Comparison of ENCODE assay signal across 12 mouse cellular contexts in genomic region chr7:27371715-27372462, GRCm38 (mm10). TPM values are rescaled to one million over a fixed set of nuclear protein-coding genes. Genes with fewer than 3 reads are reported as not detected.
A peak's percentile ranks its signal among the peaks of the same experiment; 100 is the strongest.
DNase-seq lines count a peak whose midpoint lies in the region; ATAC-seq lines count a peak whose summit lies in the region.
"Had no signal": no experiment of that assay in that cellular context is flagged by ENCODE, and none has a peak within 500 bp of the region (broad histone marks: within the 10 kb centered on the region; RNA-seq: fewer than 3 reads in every experiment).

No protein-coding gene starts in this region.

- H3K36me3 ChIP-seq in kidney, embryonic 16.5 days (ENCODE audit: insufficient read depth, low read length) = no peaks in the 10 kb centered on the region
- H3K36me3 ChIP-seq in forebrain, embryonic 15.5 days = peaks cover 7% of the 10 kb centered on the region; the same call in 1 of the 2 replicates
- no peaks in the 10 kb centered on the region for H3K36me3 ChIP-seq in neural tube, embryonic 11.5 days (ENCODE audit: control insufficient read depth, insufficient read depth, low read length)
- H3K36me3 ChIP-seq: liver, embryonic 12.5 days had no signal

- no peaks in the 10 kb centered on the region for H3K4me1 ChIP-seq in kidney, embryonic 16.5 days (ENCODE audit: insufficient read depth, low read length)
- H3K4me1 ChIP-seq in forebrain, embryonic 15.5 days = peaks cover 13% of the 10 kb centered on the region
- peaks cover 2% of the 10 kb centered on the region; the same call in 1 of the 2 replicates for H3K4me1 ChIP-seq in neural tube, embryonic 11.5 days (ENCODE audit: control insufficient read depth, insufficient read depth, low read length)
- H3K4me1 ChIP-seq: hindbrain, embryonic 15.5 days had no signal

- H3K27ac ChIP-seq in kidney, embryonic 16.5 days (ENCODE audit: low read length) = no peak overlapping the region
- H3K27ac ChIP-seq in forebrain, embryonic 15.5 days (replicated peaks) = no peak overlapping the region
- no peak overlapping the region for H3K27ac ChIP-seq in neural tube, embryonic 11.5 days (ENCODE audit: low read depth, low read length)
- H3K27ac ChIP-seq: hindbrain, embryonic 15.5 days; liver, embryonic 12.5 days had no signal

- peaks cover 95% of the 10 kb centered on the region for H3K27me3 ChIP-seq in kidney, embryonic 16.5 days (ENCODE audit: insufficient read depth, low read length)
- peaks cover 97% of the 10 kb centered on the region for H3K27me3 ChIP-seq in forebrain, embryonic 15.5 days
- H3K27me3 ChIP-seq in neural tube, embryonic 11.5 days (ENCODE audit: control insufficient read depth, insufficient read depth, low read length) = peaks cover 93% of the 10 kb centered on the region

- no peak overlapping the region for H3K9ac ChIP-seq in kidney, embryonic 16.5 days (replicated peaks; ENCODE audit: low read length)
- no peak overlapping the region for H3K9ac ChIP-seq in forebrain, embryonic 15.5 days (replicated peaks)
- H3K9ac ChIP-seq in neural tube, embryonic 11.5 days (ENCODE audit: low read length) = no peak overlapping the region
- H3K9ac ChIP-seq: hindbrain, embryonic 15.5 days; liver, embryonic 12.5 days had no signal

- H3K4me2 ChIP-seq in kidney, embryonic 16.5 days (replicated peaks; ENCODE audit: low read depth, low read length) = peak overlapping the region; percentile 13
- no peak overlapping the region for H3K4me2 ChIP-seq in forebrain, embryonic 15.5 days (replicated peaks)
- H3K4me2 ChIP-seq in neural tube, embryonic 11.5 days (ENCODE audit: low read depth) = 0 out of 2 replicates have a peak overlapping the region, but pooled peaks have one; percentile 6
- H3K4me2 ChIP-seq: hindbrain, embryonic 15.5 days; liver, embryonic 12.5 days had no signal

- peak; percentile 17; the same call in 1 of the 2 replicates for ATAC-seq in kidney, embryonic 16.5 days (ENCODE audit: low FRiP score, low TSS enrichment)
- no peak for ATAC-seq in forebrain, embryonic 15.5 days (replicated peaks)
- ATAC-seq in neural tube, embryonic 11.5 days (ENCODE audit: insufficient read depth, low FRiP score, low TSS enrichment) = no peak
- ATAC-seq: liver, embryonic 12.5 days had no signal

- DNase-seq in cerebellum, adult 11-12 months = peak; percentile 7
- no peak for DNase-seq in cerebellum, adult 9-10 months
- no peak for DNase-seq in kidney, adult 11 months
- DNase-seq in neural tube, embryonic 11.5 days (ENCODE audit: low spot score) = no peak
- no peak for DNase-seq in right cerebral cortex, postnatal 25 days
- no peak for DNase-seq in spleen, adult 18-20 months
- DNase-seq: thymus, adult 2 months had no signal

- peaks cover 8% of the 10 kb centered on the region for H3K9me3 ChIP-seq in kidney, embryonic 16.5 days (ENCODE audit: low read length)
- peaks cover 5% of the 10 kb centered on the region; the same call in 1 of the 2 replicates for H3K9me3 ChIP-seq in forebrain, embryonic 15.5 days
- no peaks in the 10 kb centered on the region for H3K9me3 ChIP-seq in neural tube, embryonic 11.5 days (ENCODE audit: control insufficient read depth, low read length)
- H3K9me3 ChIP-seq: hindbrain, embryonic 15.5 days had no signal

- 3% methylated on average over 44 of the region's 44 CpGs for WGBS in kidney, embryonic 16.5 days
- 6% methylated on average over 44 of the region's 44 CpGs for WGBS in forebrain, embryonic 15.5 days
- WGBS in neural tube, embryonic 11.5 days = 4% methylated on average over 44 of the region's 44 CpGs

- H3K4me3 ChIP-seq in kidney, embryonic 16.5 days (ENCODE audit: low read length) = peak overlapping the region; percentile 2
- H3K4me3 ChIP-seq in forebrain, embryonic 15.5 days = 0 out of 2 replicates have a peak overlapping the region, but pooled peaks have one; percentile 0
- H3K4me3 ChIP-seq in neural tube, embryonic 11.5 days (ENCODE audit: low read depth, low read length) = no peak overlapping the region
- H3K4me3 ChIP-seq: hindbrain, embryonic 15.5 days; liver, embryonic 12.5 days had no signal

RNA-seq across cellular contexts. Expression of gene Gm20479, which starts 14.7 kb away (rescaled TPM):
- polyA plus RNA-seq in kidney, embryonic 16.5 days (2015; fragmentation: Nextera tagmentation; extraction: Ambion mirVana) = 0.64 and 0.80 TPM in 2 replicates
- 0.46 TPM in 1 of 2 replicates, not detected in the other for polyA plus RNA-seq in forebrain, embryonic 15.5 days (2015; fragmentation: Nextera tagmentation; extraction: Ambion mirVana)
- not detected in 2 replicates for polyA plus RNA-seq in neural tube, embryonic 11.5 days (2014; fragmentation: Nextera tagmentation; extraction: Ambion mirVana)
- polyA plus RNA-seq: C2C12; hindbrain, embryonic 15.5 days; liver, embryonic 12.5 days; thymus, adult 2 months had no signal

RNA-seq across cellular contexts. Expression of gene Shkbp1, which starts 16.1 kb away (rescaled TPM):
- polyA plus RNA-seq in kidney, embryonic 16.5 days (2015; fragmentation: Nextera tagmentation; extraction: Ambion mirVana) = 51.4 and 56.9 TPM in 2 replicates
- polyA plus RNA-seq in forebrain, embryonic 15.5 days (2015; fragmentation: Nextera tagmentation; extraction: Ambion mirVana) = 90.2 and 91.5 TPM in 2 replicates
- polyA plus RNA-seq in neural tube, embryonic 11.5 days (2014; fragmentation: Nextera tagmentation; extraction: Ambion mirVana) = 52.8 and 55.2 TPM in 2 replicates

RNA-seq across cellular contexts. Expression of gene Ltbp4, which starts 34.4 kb away (rescaled TPM):
- 45.9 and 55.8 TPM in 2 replicates for polyA plus RNA-seq in kidney, embryonic 16.5 days (2015; fragmentation: Nextera tagmentation; extraction: Ambion mirVana)
- polyA plus RNA-seq in forebrain, embryonic 15.5 days (2015; fragmentation: Nextera tagmentation; extraction: Ambion mirVana) = 13.3 and 15.0 TPM in 2 replicates
- polyA plus RNA-seq in neural tube, embryonic 11.5 days (2014; fragmentation: Nextera tagmentation; extraction: Ambion mirVana) = 7.0 and 8.0 TPM in 2 replicates
